Mouse (Mus musculus): ENCODE measurements at regions not wholly inside any gene's neighbourhood (a gene's known extent, or its start where the extent isn't known, plus 50 kb on each side); places are given as distances from the start of the nearest gene placed in this dataset.

DNA sequence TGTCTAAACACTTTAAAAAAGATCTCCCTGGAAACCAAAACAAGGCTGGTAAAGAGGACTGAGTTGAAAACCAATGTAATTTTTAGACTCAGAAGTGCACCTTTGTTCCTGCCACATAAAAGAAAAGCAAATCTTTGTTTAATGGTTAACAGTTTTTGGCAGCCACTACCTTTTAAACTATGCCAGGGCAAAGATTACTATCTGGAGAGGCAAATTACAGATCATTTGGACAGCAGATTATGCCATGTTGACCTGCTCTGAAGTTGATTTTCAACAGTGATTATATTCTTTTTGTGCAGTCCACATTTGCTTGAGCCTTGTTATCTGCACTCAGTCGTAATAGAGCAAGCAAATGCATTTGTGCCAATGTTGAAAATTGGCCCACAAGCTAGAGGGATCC lies 76.4 kb upstream of the Mid1 start:
- H3K27ac ChIP-seq (ENCODE audit: low read depth, low read length): no peak overlapping the region
- no peaks in the 10 kb centered on the region; the same call in 1 of the 2 replicates for H3K27me3 ChIP-seq (replicated peaks; ENCODE audit: control insufficient read depth, insufficient read depth, low read length)
- H3K36me3 ChIP-seq (ENCODE audit: control insufficient read depth, insufficient read depth, low read length): no peaks in the 10 kb centered on the region
- DNase-seq (ENCODE audit: low spot score) (peak; percentile 6), ATAC-seq (no peak)
- no peaks in the 10 kb centered on the region for H3K9me3 ChIP-seq (replicated peaks; ENCODE audit: control insufficient read depth, low read length)
- no peak overlapping the region for H3K4me3 ChIP-seq (ENCODE audit: low read depth, low read length)
- no peaks in the 10 kb centered on the region for H3K4me1 ChIP-seq (ENCODE audit: control insufficient read depth, insufficient read depth, low read length)
- H3K9ac ChIP-seq (ENCODE audit: low read length): no peak overlapping the region
- 47% methylated on average over 1 of the region's 1 CpGs for WGBS
- no peak overlapping the region for H3K4me2 ChIP-seq (ENCODE audit: low read length)
